Mouse (Mus musculus) lung, adult 2 months (tissue): ENCODE data around the gene Ppp1r11. TPM values are rescaled to one million over a fixed set of nuclear protein-coding genes. Genes with fewer than 3 reads are reported as not detected.

Experiments used
- DNase-seq: peaks from one replicate; pipeline ENCODE4 v3.0.0; 2022
- H3K4me1 ChIP-seq: fragments of 200-500 bp; 2 replicates; pipeline ENCODE4 v1.6.1; 2011; ENCODE audit warnings: low read length; ENCODE audit not compliant: control insufficient read depth, insufficient read depth
- H3K4me3 ChIP-seq: fragments of 200-500 bp; replicated peaks from 2 replicates; pipeline ENCODE3; 2011; ENCODE audit warnings: low read depth, mild to moderate bottlenecking, control low read depth, low read length; ENCODE audit errors: extremely low read depth
- CTCF ChIP-seq: fragments of 200-500 bp; IDR thresholded peaks from 2 replicates; pipeline ENCODE4 v1.5.1; 2011; ENCODE audit warnings: mild to moderate bottlenecking, low read length, control low read depth; ENCODE audit not compliant: insufficient read depth
- POLR2A ChIP-seq: fragments of 200-500 bp; IDR thresholded peaks from 2 replicates; pipeline ENCODE4 v1.6.1; 2011; ENCODE audit warnings: low read depth, mild to moderate bottlenecking, control low read depth, low read length, borderline replicate concordance; ENCODE audit errors: extremely low read depth
- WGBS: fragments of 180-500 bp; shearing (Covaris S2); methylation state at CpG from one replicate; pipeline ENCODE4 v1.1.7; 2018; 5-methylcytosine and 5-hydroxymethylcytosine counted together
- polyA plus RNA-seq: library from polyadenylated mRNA; depleted of rRNA; stranded (reverse); fragments of >200 nt; gene quantifications from 2 replicates; pipeline ENCODE4 v1.2.3, GENCODE M21; 2012; rRNA removed

Ppp1r11 gene
- polyA plus RNA-seq, 1 experiment, result 58.3 TPM

GRCm38 (mm10) chr17:36900001-36900400, 51.5 kb downstream of the Ppp1r11 start:
- DNase-seq, result no peak
- no peak overlapping the region for H3K4me3 ChIP-seq
- no peak for TF ChIP-seq CTCF
- no peak for TF ChIP-seq POLR2A
- WGBS, result 83% methylated on average over 5 of the region's 5 CpGs
- H3K4me1 ChIP-seq, result no peaks in the 10 kb centered on the region

- no peak overlapping the region for H3K4me3 ChIP-seq
- TF ChIP-seq POLR2A (no peak), CTCF (no peak)
- H3K4me1 ChIP-seq, result no peaks in the 10 kb centered on the region
- no peak for DNase-seq
- 74% methylated on average over 4 of the region's 4 CpGs for WGBS
These were observed 52.2 kb downstream of the Ppp1r11 start for GRCm38 (mm10) chr17:36899376-36899775.

Other genes with a start within 250 kb of the Ppp1r11 start
- not detected in 2 replicates for gene H2-M10.5, start 178.8 kb downstream of the Ppp1r11 start, polyA plus RNA-seq
- gene H2-M10.6, start 139.6 kb downstream of the Ppp1r11 start, polyA plus RNA-seq, result not detected in 2 replicates
- 34.5 and 48.7 TPM in 2 replicates for gene Trim26, start 114.6 kb downstream of the Ppp1r11 start, polyA plus RNA-seq
- 0.14 and 0.30 TPM in 2 replicates for gene Trim15, start 84.5 kb downstream of the Ppp1r11 start, polyA plus RNA-seq
- 0.07 and 0.25 TPM in 2 replicates for gene Trim10, start 82.2 kb downstream of the Ppp1r11 start, polyA plus RNA-seq
- gene Trim40, start 61.6 kb downstream of the Ppp1r11 start, polyA plus RNA-seq, result 0.17 TPM in 2 replicates
- gene Trim31, start 53.6 kb downstream of the Ppp1r11 start, polyA plus RNA-seq, result 0.10 TPM in 1 of 2 replicates, not detected in the other
- 34.4 and 42.1 TPM in 2 replicates for gene Rnf39, start 8.8 kb downstream of the Ppp1r11 start, polyA plus RNA-seq
- 23.8 and 30.3 TPM in 2 replicates for gene Znrd1, start 6.8 kb upstream of the Ppp1r11 start, polyA plus RNA-seq
- 1.1 and 1.4 TPM in 2 replicates for gene Znrd1as, start 6.9 kb upstream of the Ppp1r11 start, polyA plus RNA-seq
- gene 2410137M14Rik, start 29.5 kb upstream of the Ppp1r11 start, polyA plus RNA-seq, result 0.14 and 0.18 TPM in 2 replicates
- 0.58 and 1.2 TPM in 2 replicates for gene H2-M5, start 37.8 kb upstream of the Ppp1r11 start, polyA plus RNA-seq
- gene Zfp57, start 49.4 kb upstream of the Ppp1r11 start, polyA plus RNA-seq, result 12.8 and 21.6 TPM in 2 replicates
- not detected in 2 replicates for gene Mog, start 71.7 kb upstream of the Ppp1r11 start, polyA plus RNA-seq
- 38.0 and 46.1 TPM in 2 replicates for gene Gabbr1, start 94.2 kb upstream of the Ppp1r11 start, polyA plus RNA-seq
- not detected in 2 replicates for gene Olfr90, start 136.8 kb upstream of the Ppp1r11 start, polyA plus RNA-seq
- not detected in 2 replicates for gene Olfr91, start 146.5 kb upstream of the Ppp1r11 start, polyA plus RNA-seq
- gene Olfr92, start 168.3 kb upstream of the Ppp1r11 start, polyA plus RNA-seq, result not detected in 2 replicates
- not detected in 2 replicates for gene Olfr93, start 209.8 kb upstream of the Ppp1r11 start, polyA plus RNA-seq
- not detected in 2 replicates for gene Ubd, start 242.2 kb upstream of the Ppp1r11 start, polyA plus RNA-seq
- not detected in 2 replicates for gene Olfr94, start 249.3 kb upstream of the Ppp1r11 start, polyA plus RNA-seq